Mouse (Mus musculus) adrenal gland, postnatal 14 days (tissue): ENCODE data around the gene Cfap99. TPM values are rescaled to one million over a fixed set of nuclear protein-coding genes. Genes with fewer than 3 reads are reported as not detected.
A peak's percentile ranks its signal among the peaks of the same experiment; 100 is the strongest.

Experiments used
- DNase-seq: peaks from one replicate; pipeline ENCODE4 v3.0.0; 2021; ENCODE audit warnings: mixed read lengths
- total RNA-seq: library from RNA; stranded (reverse); gene quantifications from 2 replicates; pipeline ENCODE4 v1.2.3, GENCODE M21; 2021

Cfap99 gene
- total RNA-seq, 1 experiment from 2014 or later: not detected

GRCm38 (mm10) chr5:34330136-34330535, 41.7 kb downstream of the Cfap99 start:
- DNase-seq: no peak

- no peak for DNase-seq
Measured at GRCm38 (mm10) chr5:34334081-34334480, 45.7 kb downstream of the Cfap99 start.

DNA sequence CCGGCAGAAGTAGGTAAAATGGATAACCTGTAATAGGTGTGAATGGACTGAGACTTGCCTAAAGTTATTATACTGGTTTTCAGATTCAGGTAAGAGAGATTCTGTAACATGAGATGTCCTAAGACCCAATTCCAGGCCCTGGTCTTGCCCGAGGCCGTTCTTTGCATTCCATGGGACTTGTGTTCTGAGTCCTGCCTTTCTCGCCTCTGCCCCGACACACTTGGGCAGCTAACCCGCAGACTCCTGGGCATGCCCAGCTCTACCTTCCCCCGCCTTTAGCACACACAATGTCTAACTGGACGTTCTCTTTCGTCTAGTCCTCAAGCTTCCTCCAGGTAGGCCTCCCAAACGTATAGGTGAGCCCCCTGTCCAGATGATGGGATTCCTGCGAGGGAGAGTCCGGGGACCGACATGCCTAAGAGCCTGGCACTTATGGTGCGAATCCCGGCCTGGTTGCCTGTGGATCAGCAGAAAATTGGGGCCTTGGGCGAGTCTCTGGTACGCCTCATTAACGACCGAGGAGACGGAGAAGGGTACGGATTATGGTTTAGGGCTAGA, 47.2 kb downstream of the Cfap99 start:
- DNase-seq: no peak

DNA sequence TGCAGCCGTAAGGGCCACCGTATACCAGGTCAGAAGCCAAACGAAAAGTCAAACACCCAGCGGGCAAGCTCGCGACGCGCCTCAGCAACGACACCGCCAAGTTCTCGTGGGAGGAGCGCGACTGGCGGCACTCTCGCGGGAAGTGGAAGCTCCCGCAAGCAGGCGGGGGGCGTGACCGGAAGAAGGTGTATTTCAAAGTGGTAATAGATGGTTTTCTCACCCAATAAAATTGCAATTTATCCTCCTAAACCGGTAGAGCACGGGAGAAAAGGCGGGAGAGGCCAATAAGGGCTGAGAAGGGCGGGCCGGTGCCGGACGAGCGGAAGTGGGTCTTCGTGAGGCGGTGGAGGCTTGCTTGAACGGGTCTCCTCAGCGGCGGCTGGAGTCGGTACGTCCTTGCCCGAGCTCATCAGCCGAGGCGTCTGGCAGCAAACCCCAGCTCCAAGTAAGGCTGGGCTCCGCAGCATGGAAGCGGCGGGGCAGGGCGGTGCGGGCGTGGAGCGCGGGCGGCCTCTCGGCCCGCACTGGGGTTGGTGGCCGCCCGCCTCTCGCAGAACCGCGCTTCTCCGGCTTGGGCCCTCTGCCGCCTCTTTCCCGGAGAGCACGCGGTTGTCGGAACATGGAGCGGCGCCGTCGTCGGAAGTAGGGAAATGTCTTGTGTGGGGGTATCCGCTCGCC, 47.8 kb downstream of the Cfap99 start, which contains the start of gene Rnf4:
TSS of gene Rnf4 (plus strand) at position 193 of the 678 bp plus-strand sequence.
- DNase-seq: peak; percentile 99

- DNase-seq: peak; percentile 77
Measured at GRCm38 (mm10) chr5:34336775-34337450, 48.5 kb downstream of the Cfap99 start.

GRCm38 (mm10) chr5:34340246-34340645, 51.8 kb downstream of the Cfap99 start:
- DNase-seq: no peak

- no peak for DNase-seq
Measured at GRCm38 (mm10) chr5:34352084-34352631, 63.8 kb downstream of the Cfap99 start.

GRCm38 (mm10) chr5:34360261-34360660, 71.9 kb downstream of the Cfap99 start:
- DNase-seq: no peak

GRCm38 (mm10) chr5:34363115-34363514, 74.7 kb downstream of the Cfap99 start:
- DNase-seq: no peak

DNA sequence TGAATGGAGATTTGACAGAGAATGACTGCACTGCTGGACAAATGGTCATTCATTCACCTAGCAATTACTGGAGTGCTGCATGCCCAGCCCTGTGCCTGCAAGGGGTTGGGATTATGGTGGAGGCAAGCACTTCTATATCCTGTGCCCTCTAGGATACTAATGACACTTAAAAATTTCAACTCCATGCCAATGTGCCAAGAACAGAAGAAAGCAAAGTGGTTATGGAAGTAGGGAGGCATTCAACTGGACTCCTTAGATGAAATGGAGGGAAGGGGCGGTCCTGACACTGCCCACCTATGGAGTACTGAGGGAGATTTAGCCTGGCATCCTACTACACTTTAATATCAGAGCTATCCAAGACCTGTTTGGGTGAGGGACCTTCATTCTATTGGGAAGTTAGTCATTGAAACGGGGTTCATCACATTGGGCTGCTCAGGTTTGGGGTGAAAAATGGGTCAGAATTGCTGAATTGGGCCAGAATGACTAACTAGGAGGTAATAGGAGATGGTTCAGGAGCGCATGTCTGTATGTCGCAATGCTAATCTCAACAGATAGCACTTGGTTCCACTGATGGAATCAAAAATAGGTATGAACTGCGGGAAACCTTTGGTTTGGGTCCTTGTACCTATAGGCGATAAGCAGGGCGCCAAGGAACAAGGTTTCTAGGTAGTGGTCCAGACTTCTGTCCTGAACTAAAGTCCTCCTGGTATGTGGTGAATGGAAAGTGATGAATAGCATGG, 80.3 kb downstream of the Cfap99 start:
- no peak for DNase-seq

DNA sequence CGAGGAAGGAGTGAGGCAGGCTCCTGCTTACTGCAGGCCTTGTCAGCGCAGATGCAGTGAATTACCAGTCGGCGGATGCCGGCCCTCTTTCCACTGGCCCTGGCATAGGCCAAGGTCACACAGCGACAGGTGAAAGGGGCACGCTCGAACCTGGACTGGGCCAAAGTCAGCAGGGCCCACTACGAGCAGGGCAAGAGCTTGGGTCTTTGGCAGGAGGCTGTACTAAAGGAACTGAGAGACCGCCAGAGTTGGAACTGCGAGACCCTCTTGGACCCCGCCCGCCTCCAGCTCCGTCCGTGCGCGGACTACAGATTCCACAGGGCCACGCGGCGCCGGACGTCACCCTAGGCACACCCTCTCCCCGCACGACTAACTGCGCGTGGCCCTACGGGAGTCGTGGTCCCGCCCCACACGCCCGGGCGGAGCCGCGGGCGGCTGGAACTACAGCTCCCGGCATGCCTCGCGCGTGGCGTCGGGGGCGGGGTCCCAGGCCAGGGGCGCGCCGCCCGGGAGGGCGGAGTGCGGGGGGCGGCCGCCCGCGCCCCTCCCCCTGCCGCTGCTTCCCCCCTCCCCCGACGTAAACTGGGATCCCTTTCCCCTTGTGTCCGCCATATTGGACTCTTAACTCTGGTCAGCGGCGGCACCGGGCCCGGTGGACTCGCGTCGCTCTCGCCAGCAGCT, 81.1 kb downstream of the Cfap99 start, which contains the start of gene Fam193a:
TSS of gene Fam193a (plus strand) at position 593 of the 681 bp plus-strand sequence.
- DNase-seq: peak; percentile 99

- DNase-seq: peak; percentile 54
Measured at GRCm38 (mm10) chr5:34370022-34370823, 81.8 kb downstream of the Cfap99 start.

DNA sequence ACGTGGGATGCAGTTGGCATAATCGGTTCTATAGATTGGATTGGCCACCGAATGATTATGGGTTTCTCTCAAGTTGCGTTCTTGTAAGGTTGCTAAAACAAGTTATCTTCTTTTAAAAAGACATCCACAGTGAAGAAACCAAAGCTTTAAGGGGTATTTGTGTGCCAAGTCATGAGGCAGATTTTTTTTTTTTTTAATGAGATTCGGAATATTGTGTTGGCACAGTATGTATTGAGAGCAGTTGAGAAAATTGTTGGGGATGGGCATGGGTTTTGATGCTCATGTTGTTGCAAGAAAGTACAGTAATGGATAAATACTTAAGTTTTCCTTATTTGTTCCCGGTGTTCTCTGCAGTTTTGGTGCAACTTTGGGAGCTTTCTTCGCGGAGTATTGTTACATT, 82.4 kb downstream of the Cfap99 start:
- DNase-seq: no peak

- no peak for DNase-seq
Measured at GRCm38 (mm10) chr5:34372141-34372540, 83.7 kb downstream of the Cfap99 start.

DNA sequence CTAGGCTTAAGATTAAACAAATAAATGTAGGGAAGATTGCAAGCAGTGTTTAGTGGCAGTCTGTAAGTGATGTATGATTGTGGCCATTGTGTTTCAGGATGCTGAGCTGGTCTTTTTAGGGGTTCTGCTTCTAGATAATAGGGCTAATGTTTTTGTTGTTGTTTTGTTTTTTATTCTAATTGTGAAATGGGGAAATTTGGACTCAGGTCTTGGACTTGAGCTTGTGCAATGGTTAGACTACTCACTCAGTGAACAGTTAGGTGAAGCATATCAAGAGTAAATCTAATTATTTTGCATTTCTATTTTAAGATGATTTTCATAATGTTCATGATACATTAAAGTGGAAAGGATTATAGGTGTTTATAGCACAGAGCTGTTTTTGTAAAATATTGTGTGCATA, 84.1 kb downstream of the Cfap99 start:
- DNase-seq: no peak

Other genes with a start within 250 kb of the Cfap99 start
- gene Poln, start 119.2 kb upstream of the Cfap99 start, total RNA-seq: 35.4 and 47.0 TPM in 2 replicates
- gene Haus3, start 119.1 kb upstream of the Cfap99 start, total RNA-seq: 9.9 and 10.0 TPM in 2 replicates
- gene Mxd4, start 100.9 kb upstream of the Cfap99 start, total RNA-seq: 145 and 158 TPM in 2 replicates
- 0.44 and 1.6 TPM in 2 replicates for gene Zfyve28, start 151 bp upstream of the Cfap99 start, total RNA-seq
- gene Rnf4, start 47.7 kb downstream of the Cfap99 start, total RNA-seq: 99.3 and 112 TPM in 2 replicates
- gene Fam193a, start 81.3 kb downstream of the Cfap99 start, total RNA-seq: 30.4 and 34.1 TPM in 2 replicates
- gene Tnip2, start 225.4 kb downstream of the Cfap99 start, total RNA-seq: 12.1 and 14.8 TPM in 2 replicates
- gene Sh3bp2, start 237.2 kb downstream of the Cfap99 start, total RNA-seq: 6.5 and 11.8 TPM in 2 replicates